Mouse (Mus musculus) forebrain, embryonic 11.5 days (tissue): Measurements from ENCODE around the gene Vmn1r226. TPM values are rescaled to one million over a fixed set of nuclear protein-coding genes. Genes with fewer than 3 reads are reported as not detected.

Experiments
- ATAC-seq: fragments of 200-750 bp; cut with Nextera tagmentation; replicated peaks from 2 replicates; pipeline ENCODE4 v1.8.0; 2017; ENCODE audit warnings: moderate TSS enrichment; ENCODE audit not compliant: low FRiP score
- DNase-seq: peaks from one replicate; pipeline ENCODE4 v3.0.0-alpha.2; 2017; ENCODE audit warnings: low spot score
- H3K27ac ChIP-seq: fragments of 300-500 bp; sonication (generic); 2 replicates; pipeline ENCODE4 v1.5.1; 2014; ENCODE audit warnings: low read depth, low read length
- H3K27me3 ChIP-seq: fragments of 300-500 bp; sonication (generic); 2 replicates; pipeline ENCODE4 v1.6.1; 2014; ENCODE audit warnings: mild to moderate bottlenecking, low read length, mixed read lengths; ENCODE audit not compliant: control insufficient read depth, insufficient read depth
- H3K36me3 ChIP-seq: fragments of 300-500 bp; sonication (generic); 2 replicates; pipeline ENCODE4 v1.6.1; 2014; ENCODE audit warnings: mild to moderate bottlenecking, low read length, moderate library complexity, mixed read lengths; ENCODE audit not compliant: control insufficient read depth, insufficient read depth
- H3K4me1 ChIP-seq: fragments of 300-500 bp; sonication (generic); replicated peaks from 2 replicates; pipeline ENCODE4 v1.6.1; 2014; ENCODE audit warnings: low read length, mixed read lengths; ENCODE audit not compliant: control insufficient read depth, insufficient read depth
- H3K4me2 ChIP-seq: fragments of 300-500 bp; sonication (generic); 2 replicates; pipeline ENCODE4 v1.6.1; 2014; ENCODE audit warnings: low read depth, mild to moderate bottlenecking, low read length, moderate library complexity, mixed read lengths; ENCODE audit not compliant: severe bottlenecking
- H3K4me3 ChIP-seq: fragments of 300-500 bp; sonication (generic); 2 replicates; pipeline ENCODE4 v1.5.1; 2014; ENCODE audit warnings: low read depth, low read length
- H3K9ac ChIP-seq: fragments of 300-500 bp; sonication (generic); 2 replicates; pipeline ENCODE4 v1.6.1; 2014; ENCODE audit warnings: low read length
- H3K9me3 ChIP-seq: fragments of 300-500 bp; sonication (generic); 2 replicates; pipeline ENCODE4 v1.6.1; 2016; ENCODE audit warnings: low read length, mixed read lengths; ENCODE audit not compliant: control insufficient read depth
- WGBS: fragments of 180-500 bp; shearing (Covaris S2); extraction: QIAGEN DNeasy Blood & Tissue Kit; methylation state at CpG from one replicate; pipeline ENCODE4 v1.1.7; 2014; 5-methylcytosine and 5-hydroxymethylcytosine counted together
- polyA plus RNA-seq: library from polyadenylated mRNA; unstranded; fragments of >200 nt; fragmentation: Nextera tagmentation; extraction: Ambion mirVana; gene quantifications from 2 replicates; pipeline ENCODE4 v1.2.1, GENCODE M21; 2014

Gene Vmn1r226
- not detected in 2 replicates for polyA plus RNA-seq

DNA sequence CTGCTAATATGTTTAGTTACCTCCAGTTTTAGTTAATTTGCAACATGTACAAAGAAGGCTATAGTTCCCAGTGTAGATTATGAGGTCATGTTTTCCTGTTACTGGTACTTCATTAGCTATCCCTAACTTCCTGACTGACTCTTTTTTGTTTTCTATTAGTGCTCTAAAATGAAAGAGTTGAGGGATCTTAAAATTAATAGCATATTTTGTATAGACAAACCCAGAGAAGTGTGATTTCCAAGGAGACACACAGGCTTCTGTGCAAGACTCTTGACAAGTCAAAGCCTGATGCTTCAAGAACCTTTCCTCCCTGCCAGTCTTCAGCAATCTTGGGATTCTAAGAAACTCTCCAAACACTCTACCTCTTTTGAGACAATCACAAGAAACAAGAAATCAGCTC, at the start of gene Vmn1r226:
TSS of gene Vmn1r226 (plus strand) at position 301 of the 400 bp plus-strand sequence.
- no peak within 1 kb of the TSS for H3K4me2 ChIP-seq
- H3K36me3 ChIP-seq: no peaks in the 10 kb centered on the region
- no peaks in the 10 kb centered on the region for H3K27me3 ChIP-seq
- H3K27ac ChIP-seq: no peak within 1 kb of the TSS
- H3K4me1 ChIP-seq: no peaks in the 10 kb centered on the region
- ATAC-seq (no peak), DNase-seq (no peak)
- no peak within 1 kb of the TSS for H3K4me3 ChIP-seq
- H3K9me3 ChIP-seq: no peaks in the 10 kb centered on the region; the same call in 1 of the 2 replicates
- H3K9ac ChIP-seq: no peak within 1 kb of the TSS

DNA sequence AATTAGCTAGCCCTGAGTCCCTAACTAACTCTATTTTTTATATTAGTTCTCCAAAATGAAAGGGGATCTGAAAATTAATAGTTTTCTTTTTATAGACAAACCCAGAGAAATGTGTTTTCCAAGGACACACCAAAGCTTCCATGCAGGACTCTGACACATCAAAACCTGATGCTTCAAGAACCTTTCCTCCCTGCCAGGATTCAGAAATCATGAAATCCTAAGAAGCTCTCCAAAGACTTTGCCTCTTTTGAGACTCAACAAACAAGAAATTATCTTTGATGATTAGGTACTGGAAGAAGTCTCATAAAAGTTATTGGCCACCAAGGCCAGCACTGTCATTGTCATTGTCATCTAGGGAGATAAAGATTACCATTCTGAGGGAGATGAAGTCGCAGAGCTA, 46.9 kb downstream of the Vmn1r226 start, which contains the start of gene Vmn1r227:
TSS of gene Vmn1r227 (plus strand) at position 301 of the 400 bp plus-strand sequence.
- no peak within 1 kb of the TSS for H3K9ac ChIP-seq
- ATAC-seq (no peak), DNase-seq (no peak)
- no peak within 1 kb of the TSS for H3K27ac ChIP-seq
- no peaks in the 10 kb centered on the region for H3K36me3 ChIP-seq
- no peaks in the 10 kb centered on the region for H3K4me1 ChIP-seq
- WGBS: 37% methylated on average over 1 of the region's 1 CpGs
- H3K4me3 ChIP-seq: no peak within 1 kb of the TSS
- no peaks in the 10 kb centered on the region for H3K27me3 ChIP-seq
- H3K4me2 ChIP-seq: no peak within 1 kb of the TSS
- H3K9me3 ChIP-seq: no peaks in the 10 kb centered on the region; the same call in 1 of the 2 replicates

Other genes starting within 250 kb of the Vmn1r226 start
- not detected in 2 replicates for gene Vmn2r108, start 201.5 kb upstream of the Vmn1r226 start, polyA plus RNA-seq
- gene Vmn1r225, start 184.7 kb upstream of the Vmn1r226 start, polyA plus RNA-seq: not detected in 2 replicates
- not detected in 2 replicates for gene Vmn2r109, start 118.1 kb upstream of the Vmn1r226 start, polyA plus RNA-seq
- gene Vmn2r110, start 86.4 kb upstream of the Vmn1r226 start, polyA plus RNA-seq: 0.04 TPM in 1 of 2 replicates, not detected in the other
- gene Fpr-rs3, start 58.0 kb upstream of the Vmn1r226 start, polyA plus RNA-seq: not detected in 2 replicates
- gene Vmn1r227, start 47.0 kb downstream of the Vmn1r226 start, polyA plus RNA-seq: not detected in 2 replicates
- gene Vmn1r228, start 103.3 kb downstream of the Vmn1r226 start, polyA plus RNA-seq: not detected in 2 replicates
- 0.03 TPM in 1 of 2 replicates, not detected in the other for gene Vmn1r229, start 128.7 kb downstream of the Vmn1r226 start, polyA plus RNA-seq
- gene Vmn1r230, start 157.6 kb downstream of the Vmn1r226 start, polyA plus RNA-seq: not detected in 2 replicates
- not detected in 2 replicates for gene Vmn1r231, start 222.2 kb downstream of the Vmn1r226 start, polyA plus RNA-seq
- gene Vmn1r232, start 236.9 kb downstream of the Vmn1r226 start, polyA plus RNA-seq: not detected in 2 replicates